Mouse (Mus musculus) layer of hippocampus, postnatal 14 days (tissue): ENCODE measurements at regions not wholly inside any gene's neighbourhood (a gene's known extent, or its start where the extent isn't known, plus 50 kb on each side); places are given as distances from the start of the nearest gene placed in this dataset.
A peak's percentile ranks its signal among the peaks of the same experiment; 100 is the strongest.

ENCODE experiments used
- DNase-seq, 2 experiments: peaks; one replicate each; pipeline ENCODE4 v3.0.0; 2021 to 2022; ENCODE audit warnings: low spot score in 2 of 2, mixed read lengths in 1 of 2

DNA sequence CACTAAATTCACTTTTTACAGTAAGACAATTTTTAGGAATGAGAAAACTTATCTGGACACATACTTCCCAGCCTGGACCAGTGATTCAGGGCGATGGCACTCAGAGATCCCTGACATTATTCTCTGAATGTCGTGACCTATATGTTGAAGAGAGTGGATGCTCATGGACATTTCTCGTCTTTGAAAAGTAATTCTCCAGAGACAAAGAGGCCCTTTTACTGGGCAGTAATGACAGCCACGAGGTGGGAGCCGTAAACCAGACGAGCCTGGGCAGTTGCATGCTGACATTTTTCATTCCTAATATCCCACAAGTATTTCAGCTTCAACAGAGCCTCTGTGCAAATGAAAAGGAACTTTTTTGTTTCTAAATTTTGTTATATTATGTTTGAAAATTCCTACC, 1041.3 kb downstream of the Slc22a22 start:
- DNase-seq, result no peak

GRCm38 (mm10) chr15:56425986-56426385, 1051.4 kb downstream of the Slc22a22 start:
- no peak for DNase-seq

- peak in 1 of 2 experiments; percentile 7 for DNase-seq
Observed at GRCm38 (mm10) chr15:56420681-56421080, 1056.7 kb downstream of the Slc22a22 start.

GRCm38 (mm10) chr15:56391982-56392381, 1085.4 kb downstream of the Slc22a22 start:
- DNase-seq, result no peak

- DNase-seq, result no peak
Observed at GRCm38 (mm10) chr15:56378511-56378910, 1098.9 kb downstream of the Slc22a22 start.

GRCm38 (mm10) chr15:56350903-56351302, 1126.5 kb downstream of the Slc22a22 start:
- DNase-seq, result no peak

- DNase-seq, result no peak
Observed at GRCm38 (mm10) chr15:56346111-56346510, 1131.3 kb downstream of the Slc22a22 start.

DNA sequence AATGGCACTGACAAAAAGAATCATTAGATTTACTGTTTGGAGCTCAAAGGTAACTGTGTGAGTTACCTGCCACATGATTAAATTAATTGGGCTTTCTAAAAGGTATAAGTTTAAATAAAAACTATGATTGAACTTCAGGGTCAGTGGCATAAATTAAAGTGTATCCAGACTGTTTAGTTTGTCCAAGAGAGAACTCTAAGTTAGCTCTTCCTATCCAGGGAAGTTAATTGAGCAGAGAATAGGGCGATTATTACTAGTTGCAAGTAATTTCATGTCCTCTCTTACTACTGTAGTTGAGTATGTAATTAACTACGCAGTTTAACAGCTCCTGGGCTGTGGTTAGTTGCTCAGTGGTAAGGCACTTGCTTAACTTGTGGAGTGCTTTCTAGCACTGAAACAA, 1132.5 kb downstream of the Slc22a22 start:
- DNase-seq, result no peak

DNA sequence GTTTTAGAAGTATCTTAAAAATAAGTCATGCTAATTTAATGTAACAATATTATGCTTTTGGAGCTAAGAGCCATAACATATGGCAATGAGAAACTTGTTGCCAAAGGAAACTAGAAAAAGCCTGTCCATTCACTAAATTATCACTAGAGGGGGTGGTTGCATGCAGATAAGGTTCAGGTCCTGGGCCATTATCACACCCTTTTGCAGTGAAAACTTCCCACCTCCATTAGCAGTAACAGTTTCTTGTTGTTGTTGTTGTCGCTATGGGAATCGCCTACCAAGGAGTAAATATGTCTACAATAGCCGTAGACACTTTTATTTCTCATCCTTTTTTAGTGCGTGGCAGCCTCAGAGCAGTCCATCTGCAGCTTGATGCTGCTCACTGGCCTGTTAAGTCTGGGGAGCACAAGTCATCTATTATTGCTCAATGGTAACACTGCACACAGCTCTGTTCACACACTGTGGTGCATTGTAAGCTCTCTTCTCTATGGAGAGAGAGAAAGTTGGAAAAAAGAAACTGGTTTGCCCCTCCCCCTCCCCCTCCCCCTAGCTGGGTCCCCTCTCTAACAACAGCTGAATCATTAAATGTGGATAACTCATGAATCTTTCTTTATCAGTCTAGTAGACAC, 1133.0 kb downstream of the Slc22a22 start:
- peak; percentile 10 to 18 for DNase-seq

GRCm38 (mm10) chr15:56337879-56338278, 1139.5 kb downstream of the Slc22a22 start:
- no peak for DNase-seq

DNA sequence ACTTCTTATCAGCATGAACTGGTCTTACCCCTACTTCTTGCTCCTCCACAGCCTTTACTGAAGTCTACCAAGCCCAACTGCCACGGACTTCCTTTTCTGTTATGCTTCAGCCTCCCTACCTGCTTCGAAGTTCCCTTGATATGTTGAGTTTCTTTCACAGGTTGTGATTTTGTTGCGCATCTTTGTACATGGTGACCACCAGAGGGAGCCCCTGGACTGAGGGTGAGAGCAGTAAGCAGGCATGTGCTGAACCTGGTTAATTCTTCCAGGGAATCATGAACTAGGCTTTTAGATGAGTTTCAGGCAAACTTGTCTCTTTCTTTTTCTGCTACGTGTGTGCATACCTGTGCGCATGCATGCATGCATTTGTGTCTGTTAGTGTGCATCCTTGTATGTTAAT, 1141.0 kb downstream of the Slc22a22 start:
- DNase-seq, result peak; percentile 66 to 71

DNA sequence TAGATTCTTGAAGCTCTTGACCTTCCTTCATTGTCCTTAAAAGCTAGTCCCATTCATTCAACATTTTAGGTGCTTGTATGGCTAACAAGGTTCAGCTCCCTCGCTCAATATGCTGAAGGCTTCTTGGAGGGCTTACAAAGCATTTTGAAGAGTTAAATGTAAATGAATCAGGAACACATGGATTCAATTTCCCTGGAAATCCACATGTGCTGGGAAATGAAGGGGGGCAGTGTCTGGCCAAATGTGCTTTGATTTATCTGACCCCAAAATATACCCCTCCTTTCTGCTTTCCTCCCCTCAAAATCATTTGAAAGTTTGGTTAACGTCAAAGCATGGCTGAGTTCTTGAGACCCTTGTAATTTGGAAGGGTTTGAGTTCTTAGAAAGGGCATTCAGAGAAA, 1142.4 kb downstream of the Slc22a22 start:
- no peak for DNase-seq

GRCm38 (mm10) chr15:56320501-56320900, 1156.9 kb downstream of the Slc22a22 start:
- no peak for DNase-seq

DNA sequence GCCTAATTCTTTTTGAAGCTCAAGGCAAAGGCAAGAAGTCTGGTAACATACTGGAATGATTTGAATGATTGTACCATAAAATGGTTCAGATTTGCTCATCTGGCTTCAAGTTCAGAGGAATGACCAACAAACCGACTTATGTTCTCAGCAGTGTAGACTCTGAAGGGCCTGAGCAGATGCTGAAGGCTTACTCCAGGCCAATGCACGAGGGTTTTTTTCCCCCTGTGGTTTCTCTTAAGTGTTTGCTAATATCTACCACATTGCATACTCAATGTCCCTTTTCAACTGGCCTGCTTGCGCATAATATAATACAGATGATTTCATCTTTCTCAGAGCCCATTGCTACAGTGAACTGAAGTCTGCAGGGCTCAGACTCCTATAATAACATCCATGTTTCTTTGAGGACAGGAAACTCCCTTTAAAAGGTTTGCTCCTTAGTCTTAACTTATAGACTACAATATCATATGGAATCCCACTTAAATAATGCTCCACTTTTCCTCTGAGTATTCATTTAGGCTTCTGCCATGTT, 1182.5 kb downstream of the Slc22a22 start:
- no peak for DNase-seq

DNA sequence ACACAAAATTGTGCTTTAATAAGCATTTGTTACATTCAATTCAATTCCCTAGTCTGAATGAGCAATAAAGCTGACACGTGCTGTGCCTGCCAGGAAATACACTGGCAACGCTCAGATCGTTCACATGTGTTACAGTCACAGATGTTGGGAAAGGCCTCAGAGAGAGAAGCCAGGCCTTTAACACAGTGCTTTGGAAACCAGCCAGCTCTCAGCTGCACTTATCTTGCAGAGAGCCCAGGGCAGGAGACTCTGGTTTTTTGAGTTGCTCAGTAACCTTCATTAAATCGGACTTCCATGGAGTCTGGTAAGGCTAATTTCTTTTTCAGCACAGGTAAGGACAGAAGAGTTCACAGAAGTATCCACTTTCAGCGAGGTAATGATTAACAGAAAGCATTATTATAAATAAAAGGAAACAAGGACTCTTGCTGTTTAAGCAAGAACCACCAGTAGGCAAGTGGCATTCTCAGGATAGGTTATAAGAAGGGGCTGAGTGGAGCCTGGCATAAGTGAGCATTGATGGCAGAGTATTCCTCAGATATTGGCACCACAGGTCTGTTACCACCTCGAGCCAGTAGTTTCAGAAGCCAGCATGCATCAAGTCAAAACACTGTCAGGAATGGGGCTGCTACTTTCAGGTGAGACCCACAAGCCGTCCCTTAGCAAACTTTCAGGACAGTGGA, 1198.7 kb downstream of the Slc22a22 start:
- DNase-seq, result peak; percentile 2 to 36

GRCm38 (mm10) chr15:56278006-56278405, 1199.4 kb downstream of the Slc22a22 start:
- DNase-seq, result peak in 1 of 2 experiments; percentile 1

GRCm38 (mm10) chr15:56248731-56249130, 1228.7 kb downstream of the Slc22a22 start:
- no peak for DNase-seq

GRCm38 (mm10) chr15:56244004-56244735, 1233.3 kb downstream of the Slc22a22 start:
- no peak for DNase-seq

- DNase-seq, result no peak
Observed at GRCm38 (mm10) chr15:56202552-56202951, 1274.9 kb downstream of the Slc22a22 start.

DNA sequence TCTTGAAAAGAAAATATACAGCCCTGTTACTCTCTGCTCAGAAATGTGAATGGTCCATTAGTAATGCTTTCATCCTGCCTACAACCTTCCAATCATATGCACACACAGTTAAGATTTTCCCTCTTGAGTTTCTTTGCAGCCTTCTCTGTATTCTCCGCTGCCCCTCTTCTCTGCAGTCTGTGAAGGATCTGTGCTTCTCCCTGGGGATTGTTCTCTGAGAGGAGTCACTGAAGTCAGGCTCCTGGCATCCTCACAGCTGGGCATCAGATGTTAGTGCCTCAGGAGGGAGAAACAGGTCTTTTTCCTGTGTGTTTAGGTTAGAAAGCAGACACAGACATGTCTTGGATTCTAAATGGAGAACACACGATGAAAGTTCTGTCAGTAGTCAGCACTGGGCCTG, 1278.1 kb downstream of the Slc22a22 start:
- DNase-seq, result no peak

DNA sequence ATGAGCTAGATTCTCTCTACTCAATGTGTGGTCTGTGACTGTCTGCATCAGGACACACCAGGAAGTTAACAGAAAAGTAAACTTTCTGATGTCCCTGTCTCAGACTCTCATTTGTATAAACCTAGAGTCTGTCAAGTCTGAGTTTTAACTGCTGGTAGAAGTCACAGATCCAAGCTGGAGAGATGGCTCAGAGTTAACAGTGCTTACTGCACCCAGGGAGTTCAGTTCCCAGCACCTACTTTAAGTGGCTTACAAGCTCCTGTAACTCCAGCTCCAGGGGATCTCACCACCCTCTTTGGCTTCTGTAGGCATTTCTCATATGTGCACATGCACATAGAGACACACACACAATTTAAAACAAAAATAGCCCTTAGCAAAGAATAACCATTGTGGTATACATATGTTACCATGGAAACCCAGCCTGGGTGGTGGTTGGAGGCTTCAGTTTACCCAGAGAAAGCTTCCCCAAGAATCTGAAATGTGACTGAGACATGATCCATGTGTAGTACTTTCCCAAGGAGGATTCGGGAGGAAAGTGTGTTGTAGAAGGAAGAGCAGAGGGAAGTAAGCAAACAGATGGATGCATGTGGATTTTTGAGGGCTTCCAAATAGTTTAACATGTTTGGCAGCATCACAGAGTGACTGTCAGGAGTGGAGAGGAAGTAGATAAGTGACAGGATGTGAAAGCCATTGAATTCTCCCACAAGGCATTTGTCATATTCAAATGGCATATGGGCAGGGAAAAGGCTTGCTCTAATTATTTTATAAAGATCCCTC, 1279.8 kb downstream of the Slc22a22 start:
- peak in 1 of 2 experiments; percentile 73 for DNase-seq
